Mouse (Mus musculus) large intestine, adult 2 months (tissue): ENCODE results near the gene Olfr648. TPM values are rescaled to one million over a fixed set of nuclear protein-coding genes. Genes with fewer than 3 reads are reported as not detected.

Source experiments
- polyA plus RNA-seq: library from polyadenylated mRNA; depleted of rRNA; stranded (reverse); fragments of >200 nt; gene quantifications from 2 replicates; pipeline ENCODE4 v1.2.3, GENCODE M21; 2012; rRNA removed

Olfr648 gene
- polyA plus RNA-seq, 1 experiment, result 0.02 TPM

Other genes with a start within 250 kb of the Olfr648 start
- gene Olfr632, start 249.0 kb downstream of the Olfr648 start, polyA plus RNA-seq, result not detected in 2 replicates
- gene Olfr633, start 239.0 kb downstream of the Olfr648 start, polyA plus RNA-seq, result not detected in 2 replicates
- not detected in 2 replicates for gene Olfr635, start 212.2 kb downstream of the Olfr648 start, polyA plus RNA-seq
- not detected in 2 replicates for gene Olfr638, start 184.6 kb downstream of the Olfr648 start, polyA plus RNA-seq
- not detected in 2 replicates for gene Olfr639, start 166.1 kb downstream of the Olfr648 start, polyA plus RNA-seq
- not detected in 2 replicates for gene Olfr640, start 157.8 kb downstream of the Olfr648 start, polyA plus RNA-seq
- gene Olfr641, start 147.9 kb downstream of the Olfr648 start, polyA plus RNA-seq, result not detected in 2 replicates
- gene Olfr642, start 130.7 kb downstream of the Olfr648 start, polyA plus RNA-seq, result not detected in 2 replicates
- not detected in 2 replicates for gene 4930516K23Rik, start 121.9 kb downstream of the Olfr648 start, polyA plus RNA-seq
- not detected in 2 replicates for gene Olfr644, start 111.5 kb downstream of the Olfr648 start, polyA plus RNA-seq
- not detected in 2 replicates for gene Olfr645, start 97.9 kb downstream of the Olfr648 start, polyA plus RNA-seq
- not detected in 2 replicates for gene Olfr646, start 78.5 kb downstream of the Olfr648 start, polyA plus RNA-seq
- not detected in 2 replicates for gene Ubqln5, start 53.6 kb downstream of the Olfr648 start, polyA plus RNA-seq
- not detected in 2 replicates for gene Olfr643, start 46.0 kb downstream of the Olfr648 start, polyA plus RNA-seq
- gene Ubqln3, start 40.1 kb downstream of the Olfr648 start, polyA plus RNA-seq, result not detected in 2 replicates
- gene Ubqlnl, start 32.8 kb downstream of the Olfr648 start, polyA plus RNA-seq, result not detected in 2 replicates
- not detected in 2 replicates for gene Olfm5, start 18.6 kb downstream of the Olfr648 start, polyA plus RNA-seq
- gene Olfr649, start 12.6 kb upstream of the Olfr648 start, polyA plus RNA-seq, result not detected in 2 replicates
- 0.79 and 1.1 TPM in 2 replicates for gene Trim6, start 35.4 kb upstream of the Olfr648 start, polyA plus RNA-seq
- 3.8 and 5.5 TPM in 2 replicates for gene Trim34a, start 61.1 kb upstream of the Olfr648 start, polyA plus RNA-seq
- 0.40 and 0.81 TPM in 2 replicates for gene Trim5, start 104.7 kb upstream of the Olfr648 start, polyA plus RNA-seq
- gene Trim12a, start 132.1 kb upstream of the Olfr648 start, polyA plus RNA-seq, result 5.3 and 8.3 TPM in 2 replicates
- gene Trim34b, start 146.1 kb upstream of the Olfr648 start, polyA plus RNA-seq, result 2.5 and 3.6 TPM in 2 replicates
- 4.2 and 5.8 TPM in 2 replicates for gene Trim12c, start 170.0 kb upstream of the Olfr648 start, polyA plus RNA-seq
- gene Trim30b, start 186.5 kb upstream of the Olfr648 start, polyA plus RNA-seq, result 0.12 and 0.17 TPM in 2 replicates
- not detected in 2 replicates for gene Trim30c, start 217.4 kb upstream of the Olfr648 start, polyA plus RNA-seq